Mouse (Mus musculus) gastrocnemius, postnatal 10 days (tissue): ENCODE measurements at regions not wholly inside any gene's neighbourhood (a gene's known extent, or its start where the extent isn't known, plus 50 kb on each side); places are given as distances from the start of the nearest gene placed in this dataset.
A peak's percentile ranks its signal among the peaks of the same experiment; 100 is the strongest.

ENCODE experiments used
- DNase-seq: peaks from one replicate; pipeline ENCODE4 v3.0.0; 2021; ENCODE audit warnings: mixed read lengths

DNA sequence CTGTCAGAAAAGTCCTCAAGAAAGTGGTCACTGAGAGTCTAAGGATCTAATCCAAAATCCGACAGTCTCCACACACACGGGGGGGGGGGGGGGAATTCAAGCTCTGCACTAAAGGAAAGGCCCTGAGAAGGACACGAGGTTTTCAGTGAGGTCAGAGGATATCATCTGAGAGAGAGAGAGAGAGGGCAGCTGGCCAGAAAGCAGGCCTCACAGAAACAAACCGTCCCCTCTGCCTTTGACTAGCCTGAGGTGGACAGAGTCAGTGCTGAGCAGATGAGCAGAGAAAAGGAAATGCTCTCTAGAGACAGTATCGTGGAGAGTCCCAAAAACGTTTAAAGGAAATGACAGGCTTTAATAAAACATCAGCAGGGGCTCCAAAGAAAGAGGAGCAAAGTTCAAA is 282.0 kb downstream of the Gm49356 start:
- no peak for DNase-seq

DNA sequence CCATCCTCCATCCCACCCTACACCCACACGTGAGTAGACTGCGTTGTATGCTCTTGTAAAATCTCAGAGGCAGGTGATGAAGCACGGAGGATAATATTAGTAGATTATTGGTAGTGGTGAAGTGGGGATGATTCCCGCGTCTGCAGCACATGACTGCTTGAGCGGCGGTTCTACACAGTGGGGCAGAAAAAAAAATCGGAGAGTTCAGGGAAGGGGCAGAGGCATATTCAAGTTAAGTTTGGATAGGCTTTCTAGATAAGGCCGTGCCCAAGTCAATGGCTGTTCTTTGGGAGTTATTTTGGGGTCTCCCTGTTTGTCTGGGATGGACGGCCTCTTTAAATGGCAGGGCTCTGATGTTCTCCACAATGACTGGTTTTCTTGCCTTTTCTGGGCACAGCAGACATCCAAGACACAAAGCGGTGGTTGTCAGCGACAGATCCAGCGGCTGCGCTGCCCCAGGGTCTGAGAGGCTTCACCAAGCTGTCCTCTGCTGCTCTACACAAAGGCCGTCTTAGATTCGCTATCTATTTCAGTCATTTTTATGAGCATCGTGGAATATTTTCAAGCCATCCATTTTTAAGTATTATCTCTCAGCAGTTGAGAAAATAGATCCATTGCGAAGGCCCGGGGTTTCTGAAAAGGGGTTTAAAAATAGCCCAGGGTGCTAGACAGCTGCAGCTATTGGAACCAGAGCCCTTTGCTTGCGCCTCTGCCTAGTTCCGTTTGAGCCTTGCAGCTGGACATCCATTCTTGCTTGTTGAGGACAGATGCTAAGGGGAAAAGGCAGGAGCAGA is 284.6 kb downstream of the Gm49356 start:
- no peak for DNase-seq

DNA sequence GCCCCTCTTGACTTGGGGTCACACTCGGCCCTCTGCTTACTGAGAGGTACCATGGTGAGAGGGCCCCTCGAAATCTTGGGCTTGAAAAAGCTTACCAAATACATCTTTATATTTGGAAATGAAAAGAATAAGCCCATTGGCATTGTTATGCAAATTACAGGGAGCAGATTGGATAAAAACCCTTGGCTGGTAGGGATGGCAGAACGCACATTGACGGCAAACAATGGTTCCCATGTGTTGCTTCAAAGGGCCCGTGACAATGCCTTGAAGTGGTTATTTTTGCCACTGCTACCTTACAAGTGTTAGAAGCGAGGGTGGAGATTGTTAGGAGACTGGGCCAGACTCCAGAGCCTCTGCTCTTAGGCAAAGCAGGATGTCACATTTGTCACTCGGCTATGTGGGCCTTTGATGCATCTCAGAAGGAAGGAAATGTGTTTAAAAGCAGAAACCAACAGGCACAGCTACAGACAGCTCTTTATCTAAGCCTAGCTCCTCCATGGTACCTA is 285.2 kb downstream of the Gm49356 start:
- no peak for DNase-seq

DNA sequence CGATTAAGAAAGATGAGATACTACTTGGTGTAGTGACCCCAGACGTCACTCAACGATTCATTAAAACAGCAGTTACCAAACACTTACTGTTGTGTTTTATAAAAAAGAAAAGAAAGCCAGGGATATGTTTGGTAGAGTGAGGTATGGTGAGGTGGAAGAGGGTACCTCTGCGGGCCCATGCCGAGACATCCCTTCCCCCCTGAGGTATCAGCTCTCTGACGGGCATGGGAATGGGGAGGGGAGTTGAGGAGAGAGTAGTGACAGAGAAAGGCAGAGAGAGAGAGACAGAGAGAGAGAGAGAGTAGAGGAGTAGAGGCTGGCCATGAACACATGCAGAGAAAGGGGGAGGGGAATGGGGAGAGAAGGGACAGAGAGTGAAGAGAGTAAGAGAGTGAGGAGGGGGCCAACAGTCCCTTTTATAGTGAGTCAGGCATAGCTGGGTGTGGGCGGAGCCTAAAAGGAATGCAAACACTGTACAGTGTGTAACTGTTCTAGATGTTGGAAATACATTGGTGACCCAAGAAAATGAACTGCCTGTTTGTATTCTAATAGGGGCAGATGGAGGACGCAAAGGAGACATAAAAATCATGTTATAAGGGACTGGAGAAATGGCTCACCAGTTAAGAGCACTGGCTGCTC is 285.9 kb downstream of the Gm49356 start:
- no peak for DNase-seq

DNA sequence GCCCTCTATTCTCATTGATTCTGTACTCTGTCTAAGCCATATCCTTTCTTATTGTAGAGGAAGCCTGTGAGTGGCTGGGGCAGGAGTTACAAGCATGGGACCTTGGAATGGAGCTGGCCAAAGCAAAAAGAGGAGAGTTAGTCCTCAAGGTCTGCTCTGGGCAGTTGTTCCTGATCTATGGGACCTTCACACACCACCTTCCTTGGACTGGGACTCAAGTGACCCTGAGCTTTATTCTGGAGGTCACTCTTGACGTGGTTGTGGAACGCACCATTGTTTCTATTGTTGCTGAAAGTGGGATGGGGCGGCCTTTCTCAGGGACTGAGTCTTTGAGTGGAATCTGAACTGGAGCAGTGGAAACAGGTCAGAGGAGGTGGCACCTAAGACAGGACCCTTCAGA is 291.0 kb downstream of the Gm49356 start:
- no peak for DNase-seq

DNA sequence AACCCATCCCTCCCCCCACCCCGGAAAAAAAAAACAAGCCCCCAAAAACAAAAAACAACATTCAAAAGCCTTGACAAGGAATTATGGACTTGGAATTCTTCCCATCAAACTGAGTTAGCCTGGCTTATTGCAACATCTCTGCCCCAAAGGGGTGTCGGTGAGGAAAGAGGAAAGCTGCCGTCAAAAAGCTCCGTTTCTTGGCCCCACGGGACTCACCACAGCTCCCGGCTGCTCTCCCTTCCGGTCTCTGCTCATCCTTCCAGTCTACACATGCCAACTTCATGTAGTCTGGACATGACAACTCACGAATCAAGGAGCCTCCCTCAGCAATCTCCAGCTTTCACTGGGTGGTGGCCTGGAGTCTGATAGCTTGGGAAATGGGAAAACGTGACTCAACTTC is 295.4 kb downstream of the Gm49356 start:
- DNase-seq: no peak

DNA sequence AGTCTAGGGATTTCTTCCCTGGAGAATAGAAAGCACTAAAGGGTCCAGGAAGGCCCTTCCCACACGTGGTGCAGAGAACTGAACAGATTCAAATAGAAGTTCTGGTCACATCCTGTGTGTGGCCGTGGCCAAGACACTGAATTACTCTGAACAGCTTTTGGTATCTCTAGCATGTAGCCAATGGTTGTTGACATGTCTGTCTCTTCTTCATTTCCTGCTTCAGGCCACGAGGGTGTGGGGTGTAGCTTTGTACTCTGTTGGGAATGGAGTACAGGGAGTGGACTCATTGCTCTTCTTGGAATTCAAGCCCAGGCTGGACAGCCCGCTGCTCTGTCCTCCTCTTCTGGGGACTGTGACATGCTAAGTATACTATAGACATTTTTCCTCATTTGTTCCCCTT is 298.5 kb downstream of the Gm49356 start:
- DNase-seq: no peak

DNA sequence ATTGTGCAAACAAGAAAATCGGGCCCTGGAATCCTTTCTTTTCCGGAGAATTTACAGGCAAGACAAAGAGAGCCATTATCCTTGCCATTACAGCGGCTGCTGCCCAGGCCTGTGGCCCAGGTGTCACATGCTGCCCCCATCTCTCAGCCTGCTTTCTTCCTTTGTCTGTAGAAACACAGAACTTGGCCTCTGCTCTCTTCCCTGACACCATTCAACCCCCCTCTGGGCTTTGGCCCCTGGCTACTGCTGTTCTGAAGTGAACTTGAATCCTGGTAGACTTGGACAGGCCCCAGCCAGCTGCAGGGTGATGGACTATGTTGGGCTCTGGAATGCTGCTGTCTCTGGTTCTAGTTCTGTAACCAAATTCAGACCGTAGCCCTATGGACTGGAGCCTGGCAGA is 299.3 kb downstream of the Gm49356 start:
- peak; percentile 53 for DNase-seq

GRCm38 (mm10) chr15:59190511-59190910 is 301.4 kb downstream of the Gm49356 start:
- DNase-seq: no peak

GRCm38 (mm10) chr15:59194421-59194820 is 305.3 kb downstream of the Gm49356 start:
- DNase-seq: peak; percentile 71

GRCm38 (mm10) chr15:59196351-59196750 is 307.3 kb downstream of the Gm49356 start:
- no peak for DNase-seq

DNA sequence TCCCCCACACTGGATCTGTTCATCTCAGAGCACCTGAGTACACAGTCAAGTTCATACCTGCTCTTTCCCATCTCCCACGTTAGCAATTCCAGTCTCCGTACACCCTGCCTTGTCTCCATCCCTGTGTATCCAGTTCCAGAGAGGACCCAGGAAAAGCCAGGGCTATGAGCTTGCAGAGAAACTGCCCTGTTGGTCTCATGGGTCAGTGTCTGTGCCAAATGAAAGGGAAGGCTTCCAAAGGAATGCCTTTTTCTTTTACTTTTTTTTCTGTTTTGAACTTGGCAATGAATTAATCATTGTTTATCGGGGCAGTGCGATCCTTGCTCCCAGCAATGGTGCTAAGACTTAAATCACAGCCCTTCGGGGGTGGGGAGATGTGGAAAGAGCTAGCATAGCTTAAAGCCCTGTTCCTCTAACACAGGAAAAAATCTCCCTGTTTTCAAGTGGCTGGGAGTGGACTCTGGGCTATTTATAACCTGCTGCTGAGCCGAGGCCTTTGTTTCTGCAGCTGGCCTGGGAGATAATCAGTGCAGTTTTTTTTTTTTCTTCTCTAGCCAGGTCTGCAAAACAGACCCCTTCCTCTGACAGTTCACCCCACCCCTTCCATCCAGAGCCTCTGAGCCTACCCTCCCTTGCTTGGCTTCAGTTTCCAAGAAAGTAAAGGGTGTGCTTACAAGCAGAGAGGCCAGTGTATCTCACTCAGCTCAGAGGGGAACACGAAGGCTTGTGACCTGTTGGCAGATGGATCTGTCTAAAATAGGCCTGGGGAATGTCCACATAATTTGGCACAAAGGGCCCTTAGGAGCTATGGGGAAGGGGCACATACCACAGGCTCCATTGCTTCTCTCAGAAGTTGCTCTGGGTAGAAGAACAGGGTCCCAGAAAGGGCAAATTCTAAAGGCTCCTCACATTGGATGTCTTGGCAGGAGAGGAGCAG is 308.6 kb downstream of the Gm49356 start:
- DNase-seq: peak; percentile 22

DNA sequence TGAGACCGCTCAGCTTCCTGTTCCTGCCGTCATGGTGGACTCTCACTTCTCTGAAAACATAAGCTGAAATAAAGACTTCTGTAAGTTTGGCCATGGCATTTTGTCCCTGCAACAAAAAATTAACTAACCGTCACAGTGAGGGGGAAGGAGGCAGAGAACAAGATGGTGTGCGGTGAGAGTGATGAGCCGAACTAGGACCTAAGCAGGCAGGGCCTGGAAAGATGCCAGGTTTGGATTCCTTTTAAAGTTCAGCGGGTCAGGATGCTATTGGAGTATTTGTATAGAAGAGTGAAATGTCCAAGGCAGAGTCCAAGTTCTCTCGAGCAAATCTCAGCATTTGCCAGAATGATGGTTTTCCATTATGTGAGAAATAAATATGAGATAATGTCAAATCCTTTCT is 312.3 kb downstream of the Gm49356 start:
- DNase-seq: no peak

DNA sequence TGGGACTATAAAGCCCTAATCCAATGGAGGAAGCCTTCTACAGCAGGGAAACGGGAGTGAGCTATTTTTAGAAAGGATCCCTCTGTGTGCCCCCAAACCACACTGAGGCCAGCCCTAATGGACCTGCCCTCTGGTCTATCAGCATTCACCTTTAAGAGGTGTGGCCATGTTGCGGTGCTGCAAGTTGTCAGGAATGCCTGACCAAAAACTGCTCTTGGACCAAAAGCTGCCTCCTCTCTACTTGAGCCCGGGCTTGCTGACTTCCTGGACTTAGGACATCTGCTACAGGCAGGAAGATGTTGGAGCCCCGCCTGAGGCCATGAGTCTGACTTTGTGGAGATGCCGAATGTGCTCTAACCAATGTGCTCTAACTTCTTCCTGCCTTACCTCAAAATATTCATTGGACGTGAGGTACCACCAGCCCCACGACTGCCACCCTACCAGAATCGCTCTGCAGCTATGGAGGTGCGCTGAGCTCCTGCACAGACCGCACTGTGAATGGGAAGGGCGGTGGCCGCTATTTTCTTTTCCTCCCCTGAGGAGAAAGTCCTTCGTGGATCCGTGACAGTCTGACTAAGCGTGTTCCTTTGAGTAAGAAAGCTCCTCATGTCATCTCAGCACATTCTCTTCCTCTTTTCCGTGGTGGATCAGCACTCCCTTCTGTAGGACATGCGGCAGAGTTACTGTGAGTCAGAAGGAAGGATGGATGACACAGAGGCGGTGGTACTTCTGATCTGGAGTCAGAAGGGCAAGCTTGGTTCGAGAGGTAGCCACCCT is 313.0 kb downstream of the Gm49356 start:
- DNase-seq: no peak

- DNase-seq: no peak
Measured at GRCm38 (mm10) chr15:59203097-59203849, 314.2 kb downstream of the Gm49356 start.

DNA sequence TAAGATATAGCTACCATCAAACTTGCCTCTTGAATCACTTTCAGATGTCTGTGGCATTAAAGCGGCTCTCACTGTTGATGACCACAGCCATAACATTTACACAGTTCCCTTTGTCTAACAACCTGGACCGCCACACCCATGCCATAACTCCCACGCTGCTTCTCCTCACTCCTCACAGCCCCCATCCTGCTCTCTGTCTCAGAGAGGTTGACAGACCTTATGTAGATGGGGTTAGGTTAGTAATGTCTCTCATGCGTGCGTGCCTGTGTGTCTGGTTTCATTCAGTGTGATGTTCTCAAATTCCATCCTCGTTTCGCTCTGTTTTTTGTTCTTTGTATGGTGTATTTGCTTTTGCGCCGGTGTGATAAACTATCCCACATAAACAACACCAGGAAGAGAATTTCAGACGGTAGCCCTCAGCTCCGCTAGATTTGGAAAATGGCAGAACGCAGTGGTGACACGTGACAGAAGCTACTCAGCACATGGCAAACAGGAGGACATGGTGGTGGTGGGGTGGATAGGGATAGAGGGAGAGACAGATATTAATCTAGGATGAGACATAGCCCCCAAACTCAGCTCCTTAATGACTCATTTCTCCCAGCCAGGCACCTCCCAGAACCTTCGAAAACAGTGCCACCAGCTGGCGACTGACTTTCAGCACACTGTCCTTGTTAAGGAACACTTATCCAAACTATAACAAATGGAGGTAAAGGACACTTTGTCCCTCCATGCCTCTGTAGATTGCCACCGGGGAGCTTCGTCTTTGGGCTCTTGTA is 314.9 kb downstream of the Gm49356 start:
- DNase-seq: peak; percentile 32

GRCm38 (mm10) chr15:59205091-59205490 is 316.0 kb downstream of the Gm49356 start:
- DNase-seq: no peak

- DNase-seq: no peak
Measured at GRCm38 (mm10) chr15:59205544-59205943, 316.4 kb downstream of the Gm49356 start.

DNA sequence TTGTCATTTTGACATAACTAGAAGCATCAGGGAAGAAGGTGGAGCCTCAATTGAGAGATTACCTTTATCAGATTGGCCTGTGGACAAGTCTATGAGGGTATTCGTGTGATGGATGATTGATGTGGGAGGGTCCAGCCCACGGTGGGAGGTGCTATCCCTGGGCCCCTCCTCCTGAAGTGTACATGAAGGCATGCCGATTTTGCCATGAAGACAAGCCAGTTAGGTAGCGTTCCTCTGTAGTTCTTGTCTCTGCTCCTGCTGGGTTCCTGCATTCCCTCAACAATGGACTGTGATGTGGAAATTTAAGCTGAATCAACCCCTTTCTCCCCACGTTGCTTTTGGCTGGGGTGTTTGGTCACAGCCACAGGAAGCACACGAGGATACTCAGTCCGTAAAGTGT is 317.5 kb downstream of the Gm49356 start:
- DNase-seq: no peak

GRCm38 (mm10) chr15:59207976-59208375 is 318.9 kb downstream of the Gm49356 start:
- no peak for DNase-seq
